Mouse (Mus musculus): ENCODE results near the gene Olfr1465. TPM values are rescaled to one million over a fixed set of nuclear protein-coding genes. Genes with fewer than 3 reads are reported as not detected.

Olfr1465 gene
- total RNA-seq (2012; rRNA removed), result not detected in 2 replicates
- not detected in 2 replicates for total RNA-seq (2014; rRNA removed)
- polyA plus RNA-seq (2012; ENCODE audit: insufficient read length, low read depth), result not detected in 2 replicates

- no peak within 1 kb of the TSS for H3K4me3 ChIP-seq (replicated peaks in 1 of 3; ENCODE audit: low read depth in 2 of 3, low read length in 2 of 3, poor library complexity in 1 of 3)
- H3K9ac ChIP-seq (ENCODE audit: insufficient read depth, low read depth), result no peak within 1 kb of the TSS
- no peak for DNase-seq (ENCODE audit: extremely low read depth)
- H3K9me3 ChIP-seq (replicated peaks; ENCODE audit: low read length), result no peaks in the 10 kb centered on the region
- no peak within 1 kb of the TSS for H3K27ac ChIP-seq (ENCODE audit: insufficient read depth, low read depth)
- H3K4me2 ChIP-seq (ENCODE audit: insufficient read depth, low read depth, poor library complexity, severe bottlenecking), result no peak within 1 kb of the TSS
- dilution Hi-C loops (cut with MboI; ENCODE audit: extremely low pct_ligation_motif_present, extremely low pct_unique_long_range_greater_than_20kb, low sequenced_read_pairs), result no loop called here
- no peaks in the 10 kb centered on the region for H3K79me2 ChIP-seq (replicated peaks; ENCODE audit: control insufficient read depth, extremely low read depth, insufficient read depth, poor library complexity, severe bottlenecking)
- TF ChIP-seq CTCF (conservative IDR thresholded peaks at IDR 0.05 in 1 of 2, IDR thresholded peaks at IDR 0.05 in 1 of 2; ENCODE audit: low read depth in 2 of 2, low read length in 2 of 2) (no peak), SMC3 (IDR thresholded peaks at IDR 0.05; ENCODE audit: low read depth, low read length) (no peak), UBTF (IDR thresholded peaks at IDR 0.05; ENCODE audit: low read depth, low read length) (no peak), TBP (conservative IDR thresholded peaks at IDR 0.05; ENCODE audit: low read depth, low read length) (no peak), RAD21 (IDR thresholded peaks at IDR 0.05; ENCODE audit: low read depth, low read length) (no peak), RCOR1 (conservative IDR thresholded peaks at IDR 0.05; ENCODE audit: low read depth, low read length) (no peak), JUN (IDR thresholded peaks at IDR 0.05; ENCODE audit: insufficient read depth, low read depth, low read length) (no peak), SIN3A (IDR thresholded peaks at IDR 0.05; ENCODE audit: low read length) (no peak)
- no peaks in the 10 kb centered on the region for H3K36me3 ChIP-seq (replicated peaks in 1 of 2; ENCODE audit: control insufficient read depth in 1 of 2, insufficient read depth in 1 of 2, low read length in 1 of 2)
- no peaks in the 10 kb centered on the region for H3K27me3 ChIP-seq (replicated peaks)
- no peaks in the 10 kb centered on the region for H3K4me1 ChIP-seq (ENCODE audit: control insufficient read depth in 1 of 2, insufficient read depth in 2 of 2)
- in situ Hi-C loops (cut with MboI; ENCODE audit: low pct_ligation_motif_present, low pct_unique_long_range_greater_than_20kb, low sequenced_read_pairs), result no loop called here
These were observed at the start of gene Olfr1465 for GRCm38 (mm10) chr19:13315441-13315840. Gene Olfr1465, minus strand, starts transcription at chr19:13315541.

- Histone ChIP-seq H3K79me2 (replicated peaks; ENCODE audit: control insufficient read depth, extremely low read depth, insufficient read depth, poor library complexity, severe bottlenecking) (no peaks in the 10 kb centered on the region), H3K9ac (ENCODE audit: insufficient read depth, low read depth) (no peak within 1 kb of the TSS), H3K9me3 (replicated peaks; ENCODE audit: low read length) (peaks cover 1% of the 10 kb centered on the region), H3K36me3 (replicated peaks in 1 of 2; ENCODE audit: control insufficient read depth in 1 of 2, insufficient read depth in 1 of 2, low read length in 1 of 2) (no peaks in the 10 kb centered on the region), H3K27me3 (replicated peaks) (no peaks in the 10 kb centered on the region), H3K4me2 (ENCODE audit: insufficient read depth, low read depth, poor library complexity, severe bottlenecking) (no peak within 1 kb of the TSS), H3K27ac (ENCODE audit: insufficient read depth, low read depth) (no peak within 1 kb of the TSS), H3K4me1 (ENCODE audit: control insufficient read depth in 1 of 2, insufficient read depth in 2 of 2) (no peaks in the 10 kb centered on the region), H3K4me3 (replicated peaks in 1 of 3; ENCODE audit: low read depth in 2 of 3, low read length in 2 of 3, poor library complexity in 1 of 3) (no peak within 1 kb of the TSS)
- dilution Hi-C loops (cut with MboI; ENCODE audit: extremely low pct_ligation_motif_present, extremely low pct_unique_long_range_greater_than_20kb, low sequenced_read_pairs), result no loop called here
- DNase-seq (ENCODE audit: extremely low read depth), result no peak
- TF ChIP-seq POLR2AphosphoS2 (IDR thresholded peaks at IDR 0.05; ENCODE audit: low read depth, low read length) (no peak), NELFE (IDR thresholded peaks at IDR 0.05; ENCODE audit: low read depth, low read length) (no peak), CTCF (conservative IDR thresholded peaks at IDR 0.05 in 1 of 2, IDR thresholded peaks at IDR 0.05 in 1 of 2; ENCODE audit: low read depth in 2 of 2, low read length in 2 of 2) (no peak), RAD21 (IDR thresholded peaks at IDR 0.05; ENCODE audit: low read depth, low read length) (no peak), HCFC1 (IDR thresholded peaks at IDR 0.05; ENCODE audit: low read depth, low read length) (no peak), CHD1 (IDR thresholded peaks at IDR 0.05; ENCODE audit: low read depth, low read length) (no peak), ELF1 (IDR thresholded peaks at IDR 0.05; ENCODE audit: low read depth, low read length) (no peak)
- in situ Hi-C loops (cut with MboI; ENCODE audit: low pct_ligation_motif_present, low pct_unique_long_range_greater_than_20kb, low sequenced_read_pairs), result no loop called here
These were observed 46.6 kb upstream of the Olfr1465 start, which contains the start of gene Olfr1467 for GRCm38 (mm10) chr19:13361936-13362335. Gene Olfr1467, plus strand, starts transcription at chr19:13362236.

- Histone ChIP-seq H3K79me2 (replicated peaks; ENCODE audit: control insufficient read depth, extremely low read depth, insufficient read depth, poor library complexity, severe bottlenecking) (no peaks in the 10 kb centered on the region), H3K9me3 (replicated peaks; ENCODE audit: low read length) (no peaks in the 10 kb centered on the region), H3K27ac (ENCODE audit: insufficient read depth, low read depth) (no peak within 1 kb of the TSS), H3K36me3 (replicated peaks in 1 of 2; ENCODE audit: control insufficient read depth in 1 of 2, insufficient read depth in 1 of 2, low read length in 1 of 2) (no peaks in the 10 kb centered on the region), H3K4me3 (replicated peaks in 1 of 3; ENCODE audit: low read depth in 2 of 3, low read length in 2 of 3, poor library complexity in 1 of 3) (no peak within 1 kb of the TSS), H3K4me2 (ENCODE audit: insufficient read depth, low read depth, poor library complexity, severe bottlenecking) (no peak within 1 kb of the TSS), H3K9ac (ENCODE audit: insufficient read depth, low read depth) (no peak within 1 kb of the TSS), H3K27me3 (replicated peaks) (no peaks in the 10 kb centered on the region), H3K4me1 (ENCODE audit: control insufficient read depth in 1 of 2, insufficient read depth in 2 of 2) (no peaks in the 10 kb centered on the region)
- no peak for TF ChIP-seq MXI1 (IDR thresholded peaks at IDR 0.05; ENCODE audit: low read depth, low read length)
- TF ChIP-seq ZNF384 (IDR thresholded peaks at IDR 0.05; ENCODE audit: low read depth, low read length), result no peak
- no peak for TF ChIP-seq IRF4 (IDR thresholded peaks at IDR 0.05; ENCODE audit: low read depth, low read length)
- no peak for TF ChIP-seq USF1 (IDR thresholded peaks at IDR 0.05; ENCODE audit: low read depth, low read length)
- TF ChIP-seq RAD21 (IDR thresholded peaks at IDR 0.05; ENCODE audit: low read depth, low read length), result no peak
- DNase-seq (ENCODE audit: extremely low read depth), result no peak
- dilution Hi-C loops (cut with MboI; ENCODE audit: extremely low pct_ligation_motif_present, extremely low pct_unique_long_range_greater_than_20kb, low sequenced_read_pairs) (no loop called here), in situ Hi-C loops (cut with MboI; ENCODE audit: low pct_ligation_motif_present, low pct_unique_long_range_greater_than_20kb, low sequenced_read_pairs) (no loop called here)
These were observed 23.2 kb upstream of the Olfr1465 start, which contains the start of gene Olfr1466 for GRCm38 (mm10) chr19:13338562-13338961. Gene Olfr1466, plus strand, starts transcription at chr19:13338862.
